ENCODE assay signal across 9 mouse cellular contexts in genomic region chr3:52140162-52140561, GRCm38 (mm10). TPM values are rescaled to one million over a fixed set of nuclear protein-coding genes. Genes with fewer than 3 reads are reported as not detected.
DNase-seq lines count a peak whose midpoint lies in the region; ATAC-seq and TF ChIP-seq lines count a peak whose summit lies in the region.
"Had no signal": no experiment of that assay in that cellular context is flagged by ENCODE, and none has a peak within 500 bp of the region (broad histone marks: within the 10 kb centered on the region; RNA-seq: fewer than 3 reads in every experiment).

No protein-coding gene starts in this region.

- H3K9me3 ChIP-seq in hindbrain, postnatal 0 days (ENCODE audit: low read length): no peaks in the 10 kb centered on the region
- H3K9me3 ChIP-seq in hindbrain, embryonic 10.5 days: no peaks in the 10 kb centered on the region
- H3K9me3 ChIP-seq: heart, embryonic 15.5 days had no signal

- no peak for TF ChIP-seq CTCF in hindbrain, postnatal 0 days (IDR thresholded peaks at IDR 0.05; ENCODE audit: low read depth)

- H3K9ac ChIP-seq in hindbrain, postnatal 0 days (replicated peaks; ENCODE audit: low read length): no peak overlapping the region
- H3K9ac ChIP-seq: heart, embryonic 15.5 days had no signal

- no peak overlapping the region for H3K27ac ChIP-seq in hindbrain, postnatal 0 days
- H3K27ac ChIP-seq in hindbrain, embryonic 10.5 days: no peak overlapping the region
- H3K27ac ChIP-seq: heart, embryonic 15.5 days had no signal

- H3K36me3 ChIP-seq in hindbrain, postnatal 0 days (ENCODE audit: insufficient read depth, low read length): no peaks in the 10 kb centered on the region
- H3K36me3 ChIP-seq in hindbrain, embryonic 10.5 days: no peaks in the 10 kb centered on the region
- H3K36me3 ChIP-seq: heart, embryonic 15.5 days had no signal

- ATAC-seq in hindbrain, postnatal 0 days: peak; percentile 53; the same call in 1 of the 2 replicates
- ATAC-seq in megakaryocyte-erythroid progenitor cell, adult 5-6 weeks (replicated peaks; ENCODE audit: low FRiP score, low TSS enrichment, poor library complexity, severe bottlenecking): no peak

- 52% methylated on average over 16 of the region's 16 CpGs for WGBS in hindbrain, postnatal 0 days
- 86% methylated on average over 16 of the region's 16 CpGs for WGBS in hindbrain, embryonic 10.5 days

- DNase-seq in hindbrain, postnatal 0 days (ENCODE audit: low spot score): peak; percentile 63
- no peak for DNase-seq in hindbrain, embryonic 10.5 days (ENCODE audit: low spot score)
- DNase-seq in adrenal gland, postnatal 10 days: peak; percentile 73
- DNase-seq in frontal cortex, postnatal 14 days (ENCODE audit: low spot score in 2 of 2): peak; percentile 37 to 41
- DNase-seq in left cerebral cortex, adult 8-10 months (ENCODE audit: low spot score in 2 of 2): peak; percentile 30 to 85
- DNase-seq in ovary, postnatal 36 days (ENCODE audit: low spot score): peak; percentile 45
- no peak for DNase-seq in gastrocnemius, postnatal 36 days

- no peaks in the 10 kb centered on the region for H3K27me3 ChIP-seq in hindbrain, postnatal 0 days (ENCODE audit: insufficient read depth, low read length)
- peaks cover 7% of the 10 kb centered on the region for H3K27me3 ChIP-seq in hindbrain, embryonic 10.5 days (ENCODE audit: insufficient read depth, poor library complexity, severe bottlenecking)
- H3K27me3 ChIP-seq: heart, embryonic 15.5 days had no signal

- no peak overlapping the region for H3K4me3 ChIP-seq in hindbrain, postnatal 0 days (ENCODE audit: low read length)
- H3K4me3 ChIP-seq in hindbrain, embryonic 10.5 days: no peak overlapping the region
- H3K4me3 ChIP-seq: heart, embryonic 15.5 days had no signal

- no peak overlapping the region for H3K4me2 ChIP-seq in hindbrain, postnatal 0 days (ENCODE audit: low read depth, low read length)
- H3K4me2 ChIP-seq: heart, embryonic 15.5 days had no signal

- intact Hi-C loops in gastrocnemius, postnatal 36 days (cut with DNase I): no loop called here

- H3K4me1 ChIP-seq in hindbrain, postnatal 0 days (ENCODE audit: insufficient read depth, low read length): no peaks in the 10 kb centered on the region
- H3K4me1 ChIP-seq in hindbrain, embryonic 10.5 days (replicated peaks): peaks cover 7% of the 10 kb centered on the region; the same call in 1 of the 2 replicates

RNA-seq across cellular contexts. Expression of gene Maml3, which starts 35.3 kb away (rescaled TPM):
- 18.0 and 18.8 TPM in 2 replicates for total RNA-seq in hindbrain, postnatal 0 days (2014; rRNA removed)
- polyA plus RNA-seq in hindbrain, postnatal 0 days (2015; fragmentation: Nextera tagmentation; extraction: Ambion mirVana): 4.3 and 4.8 TPM in 2 replicates
- 5.6 and 5.9 TPM in 2 replicates for polyA plus RNA-seq in hindbrain, embryonic 10.5 days (2016; fragmentation: Nextera tagmentation; extraction: Ambion mirVana)
- total RNA-seq in adrenal gland, postnatal 10 days (2021): 10 to 100 TPM in 1 of 2 experiments, 1 to 10 TPM in 1; 8.3 to 10.9 TPM
- 1 to 10 TPM; 6.7 to 8.3 (median 7.1) TPM for total RNA-seq in left cerebral cortex, adult 8-10 months (2022)
- 1 to 10 TPM; 1.9 to 2.6 TPM for total RNA-seq in gastrocnemius, postnatal 36 days (2021)
- total RNA-seq in megakaryocyte-erythroid progenitor cell, adult 5-6 weeks (2014; fragmentation: Nextera tagmentation): 8.5 and 10.6 TPM in 2 replicates
- total RNA-seq in megakaryocyte-erythroid progenitor cell, adult 5-6 weeks (2017): 4.4 and 7.6 TPM in 2 replicates

Comparison
In these comparisons a context has a peak if more than half of its experiments do, and no peak if none do; other contexts are left out.
1. DNase-seq: peak in hindbrain, postnatal 0 days (single experiment), adrenal gland, postnatal 10 days (single experiment), frontal cortex, postnatal 14 days (2 of 2), left cerebral cortex, adult 8-10 months (2 of 2) and ovary, postnatal 36 days (single experiment); none in hindbrain, embryonic 10.5 days (single experiment) and gastrocnemius, postnatal 36 days (0 of 2).